Mouse (Mus musculus) spleen, postnatal 14 days (tissue): ENCODE measurements around the gene Olfr1030.
"Not testable (repeated sequence)": the region's sequence is repeated elsewhere in the genome, so short reads cannot be mapped to it uniquely, and the experiment has no call there.

Experiments used
- DNase-seq, 2 experiments: peaks; one replicate each; pipeline ENCODE4 v3.0.0; 2021 to 2022; ENCODE audit warnings: low spot score in 2 of 2

The Olfr1030 gene

GRCm38 (mm10) chr2:85978976-85979375 is at the start of gene Olfr1030:
Gene Olfr1030 (plus strand): TSS chr2:85979276.
- DNase-seq = no peak

DNA sequence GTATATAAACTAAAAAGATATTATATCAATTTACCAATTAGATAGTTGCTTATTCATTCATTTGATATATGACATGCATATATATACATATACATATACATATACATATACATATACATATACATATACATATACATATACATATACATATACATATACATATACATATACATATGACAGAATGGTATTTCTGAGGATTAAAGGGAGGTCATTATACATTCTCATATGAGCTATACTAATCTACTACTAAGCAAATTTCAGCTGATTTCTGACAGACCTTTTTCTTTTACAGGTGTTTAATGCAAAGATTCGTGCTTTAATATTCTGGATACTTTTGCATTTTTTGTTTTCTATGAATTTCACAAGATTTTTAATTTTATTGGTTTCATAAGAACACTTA is 28.9 kb upstream of the Olfr1030 start, which contains the start of gene Olfr1028:
Olfr1028 (plus strand) TSS at position 301 of the 400 bp plus-strand sequence.
- DNase-seq = no peak

DNA sequence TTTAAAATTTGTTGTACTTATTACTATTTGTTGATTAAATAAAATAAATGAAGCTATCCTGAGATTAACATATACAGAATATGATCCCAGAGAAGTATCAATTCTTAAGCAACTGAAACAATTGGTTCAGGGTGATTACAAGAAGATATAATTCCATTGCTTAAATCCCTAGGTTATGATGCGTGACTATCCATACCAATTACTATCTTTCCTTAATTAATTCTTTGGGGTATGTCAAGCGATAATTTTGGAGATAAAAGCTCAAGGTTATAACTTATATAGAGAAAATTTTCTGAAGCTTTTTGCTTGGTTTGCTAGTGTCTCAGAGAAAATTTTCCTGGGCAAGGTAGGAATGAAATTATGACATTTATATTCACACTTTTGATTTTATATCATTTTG is 5.5 kb upstream of the Olfr1030 start, which contains the start of gene Olfr1029:
Olfr1029 (plus strand) TSS at position 301 of the 400 bp plus-strand sequence.
- no peak for DNase-seq

DNA sequence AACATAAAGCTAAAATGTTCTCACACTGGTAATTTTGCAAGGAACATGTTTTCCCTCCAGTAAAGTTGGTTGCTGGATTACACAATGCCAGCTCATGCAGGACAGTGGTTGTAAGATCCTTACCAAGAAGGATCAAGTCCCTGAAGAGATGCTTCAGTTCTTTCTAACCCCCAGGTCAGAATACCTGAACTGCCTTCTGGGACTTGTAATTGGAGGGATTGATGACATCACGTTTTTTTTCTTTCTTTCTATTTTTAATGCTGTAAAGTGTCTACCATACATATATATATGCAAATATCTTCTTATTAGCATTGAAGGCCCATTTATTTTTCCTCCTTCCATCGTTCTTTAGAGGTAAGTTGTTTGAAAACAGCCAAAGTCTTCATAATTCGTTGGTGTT is 10.9 kb downstream of the Olfr1030 start, which contains the start of gene Olfr1031:
Olfr1031 (plus strand) TSS at position 301 of the 400 bp plus-strand sequence.
- no peak for DNase-seq

- no peak for DNase-seq
Observed at GRCm38 (mm10) chr2:86005240-86005639, 26.2 kb downstream of the Olfr1030 start, which contains the start of gene Olfr1032. Gene Olfr1032 (plus strand): TSS chr2:86005540.

- not testable (repeated sequence) for DNase-seq
Observed at GRCm38 (mm10) chr2:86020406-86020805, 41.3 kb downstream of the Olfr1030 start, which contains the start of gene Olfr1033. Gene Olfr1033 (plus strand): TSS chr2:86020633.

- DNase-seq = not testable (repeated sequence)
Observed at GRCm38 (mm10) chr2:86021518-86021917, 42.4 kb downstream of the Olfr1030 start.
